Mouse (Mus musculus): ENCODE results near the gene Fam50b. TPM values are rescaled to one million over a fixed set of nuclear protein-coding genes. Genes with fewer than 3 reads are reported as not detected.

Gene Fam50b
- polyA plus RNA-seq, 1 experiment from 2014 or later, result 0.28 TPM

- DNase-seq (ENCODE audit: low spot score) (peak; percentile 91), ATAC-seq (ENCODE audit: low read depth) (peak; percentile 84)
- Histone ChIP-seq H3K9ac (ENCODE audit: low read depth, low read length) (peak overlapping the region; percentile 40; the same call in 1 of the 2 replicates), H3K4me2 (ENCODE audit: low read depth, low read length) (peak overlapping the region; percentile 50), H3K36me3 (ENCODE audit: control insufficient read depth, insufficient read depth, low read length) (no peaks in the 10 kb centered on the region), H3K27me3 (replicated peaks; ENCODE audit: control insufficient read depth, insufficient read depth, low read length) (no peaks in the 10 kb centered on the region), H3K4me1 (ENCODE audit: control insufficient read depth, insufficient read depth, low read length) (peaks cover 27% of the 10 kb centered on the region), H3K27ac (replicated peaks; ENCODE audit: low read depth, low read length) (peak overlapping the region; percentile 73), H3K4me3 (ENCODE audit: low read depth, low read length) (peak overlapping the region; percentile 12), H3K9me3 (ENCODE audit: control insufficient read depth, low read length) (no peaks in the 10 kb centered on the region)
- WGBS, result 13% methylated on average over 9 of the region's 9 CpGs
These were observed 8.7 kb upstream of the Fam50b start for GRCm38 (mm10) chr13:34725800-34726476.

- Histone ChIP-seq H3K9ac (ENCODE audit: low read depth, low read length) (peak overlapping the region; percentile 40; the same call in 1 of the 2 replicates), H3K4me1 (ENCODE audit: control insufficient read depth, insufficient read depth, low read length) (peaks cover 27% of the 10 kb centered on the region), H3K27ac (replicated peaks; ENCODE audit: low read depth, low read length) (peak overlapping the region; percentile 73), H3K27me3 (replicated peaks; ENCODE audit: control insufficient read depth, insufficient read depth, low read length) (no peaks in the 10 kb centered on the region), H3K36me3 (ENCODE audit: control insufficient read depth, insufficient read depth, low read length) (no peaks in the 10 kb centered on the region), H3K9me3 (ENCODE audit: control insufficient read depth, low read length) (no peaks in the 10 kb centered on the region), H3K4me2 (ENCODE audit: low read depth, low read length) (peak overlapping the region; percentile 50), H3K4me3 (ENCODE audit: low read depth, low read length) (peak overlapping the region; percentile 12)
- DNase-seq (ENCODE audit: low spot score) (no peak), ATAC-seq (ENCODE audit: low read depth) (peak; percentile 48; the same call in 1 of the 2 replicates)
- WGBS, result 20% methylated on average over 8 of the region's 8 CpGs
These were observed 8.2 kb upstream of the Fam50b start for GRCm38 (mm10) chr13:34726477-34726805.

- Histone ChIP-seq H3K4me2 (ENCODE audit: low read depth, low read length) (no peak overlapping the region), H3K36me3 (ENCODE audit: control insufficient read depth, insufficient read depth, low read length) (no peaks in the 10 kb centered on the region), H3K27me3 (replicated peaks; ENCODE audit: control insufficient read depth, insufficient read depth, low read length) (no peaks in the 10 kb centered on the region), H3K4me1 (ENCODE audit: control insufficient read depth, insufficient read depth, low read length) (peaks cover 27% of the 10 kb centered on the region), H3K9me3 (ENCODE audit: control insufficient read depth, low read length) (no peaks in the 10 kb centered on the region), H3K4me3 (ENCODE audit: low read depth, low read length) (no peak overlapping the region), H3K27ac (replicated peaks; ENCODE audit: low read depth, low read length) (peak overlapping the region; percentile 73), H3K9ac (ENCODE audit: low read depth, low read length) (no peak overlapping the region)
- DNase-seq (ENCODE audit: low spot score) (no peak), ATAC-seq (ENCODE audit: low read depth) (no peak)
- 87% methylated on average over 2 of the region's 2 CpGs for WGBS
These were observed 7.6 kb upstream of the Fam50b start for GRCm38 (mm10) chr13:34727060-34727459.

GRCm38 (mm10) chr13:34731551-34731950 is 3.1 kb upstream of the Fam50b start:
- Histone ChIP-seq H3K4me2 (ENCODE audit: low read depth, low read length) (no peak overlapping the region), H3K4me1 (ENCODE audit: control insufficient read depth, insufficient read depth, low read length) (0 out of 2 replicates have a peak, but pooled peaks cover 6% of the 10 kb centered on the region), H3K9me3 (ENCODE audit: control insufficient read depth, low read length) (no peaks in the 10 kb centered on the region), H3K36me3 (ENCODE audit: control insufficient read depth, insufficient read depth, low read length) (no peaks in the 10 kb centered on the region), H3K27ac (replicated peaks; ENCODE audit: low read depth, low read length) (no peak overlapping the region), H3K27me3 (replicated peaks; ENCODE audit: control insufficient read depth, insufficient read depth, low read length) (no peaks in the 10 kb centered on the region), H3K4me3 (ENCODE audit: low read depth, low read length) (no peak overlapping the region), H3K9ac (ENCODE audit: low read depth, low read length) (no peak overlapping the region)
- ATAC-seq (ENCODE audit: low read depth) (no peak), DNase-seq (ENCODE audit: low spot score) (no peak)
- 90% methylated on average over 6 of the region's 6 CpGs for WGBS

- WGBS, result 65% methylated on average over 1 of the region's 1 CpGs
- no peak overlapping the region for H3K9ac ChIP-seq (ENCODE audit: low read depth, low read length)
- no peaks in the 10 kb centered on the region for H3K27me3 ChIP-seq (replicated peaks; ENCODE audit: control insufficient read depth, insufficient read depth, low read length)
- ATAC-seq (ENCODE audit: low read depth) (no peak), DNase-seq (ENCODE audit: low spot score) (no peak)
- H3K27ac ChIP-seq (replicated peaks; ENCODE audit: low read depth, low read length), result no peak overlapping the region
- no peaks in the 10 kb centered on the region for H3K9me3 ChIP-seq (ENCODE audit: control insufficient read depth, low read length)
- H3K36me3 ChIP-seq (ENCODE audit: control insufficient read depth, insufficient read depth, low read length), result no peaks in the 10 kb centered on the region
- no peak overlapping the region for H3K4me2 ChIP-seq (ENCODE audit: low read depth, low read length)
- H3K4me1 ChIP-seq (ENCODE audit: control insufficient read depth, insufficient read depth, low read length), result peaks cover 7% of the 10 kb centered on the region; the same call in 1 of the 2 replicates
- H3K4me3 ChIP-seq (ENCODE audit: low read depth, low read length), result no peak overlapping the region
These were observed 870 bp upstream of the Fam50b start for GRCm38 (mm10) chr13:34733780-34734179.

- peak; percentile 58 for DNase-seq (ENCODE audit: low spot score)
These were observed 3.5 kb downstream of the Fam50b start for GRCm38 (mm10) chr13:34737968-34738698.

GRCm38 (mm10) chr13:34738699-34738973 is 4.0 kb downstream of the Fam50b start:
- Histone ChIP-seq H3K36me3 (ENCODE audit: control insufficient read depth, insufficient read depth, low read length) (no peaks in the 10 kb centered on the region), H3K9ac (ENCODE audit: low read depth, low read length) (no peak overlapping the region), H3K4me3 (ENCODE audit: low read depth, low read length) (no peak overlapping the region), H3K9me3 (ENCODE audit: control insufficient read depth, low read length) (no peaks in the 10 kb centered on the region), H3K4me2 (ENCODE audit: low read depth, low read length) (no peak overlapping the region), H3K4me1 (ENCODE audit: control insufficient read depth, insufficient read depth, low read length) (peaks cover 7% of the 10 kb centered on the region; the same call in 1 of the 2 replicates), H3K27ac (replicated peaks; ENCODE audit: low read depth, low read length) (no peak overlapping the region), H3K27me3 (replicated peaks; ENCODE audit: control insufficient read depth, insufficient read depth, low read length) (no peaks in the 10 kb centered on the region)
- 88% methylated on average over 1 of the region's 1 CpGs for WGBS
- DNase-seq (ENCODE audit: low spot score) (no peak), ATAC-seq (ENCODE audit: low read depth) (no peak)

More at GRCm38 (mm10) chr13:34737968-34738698, 3.5 kb downstream of the Fam50b start:
- H3K4me1 ChIP-seq (ENCODE audit: control insufficient read depth, insufficient read depth, low read length), result peaks cover 7% of the 10 kb centered on the region; the same call in 1 of the 2 replicates
- no peak overlapping the region for H3K4me3 ChIP-seq (ENCODE audit: low read depth, low read length)
- 73% methylated on average over 7 of the region's 7 CpGs for WGBS
- H3K27me3 ChIP-seq (replicated peaks; ENCODE audit: control insufficient read depth, insufficient read depth, low read length), result no peaks in the 10 kb centered on the region
- H3K36me3 ChIP-seq (ENCODE audit: control insufficient read depth, insufficient read depth, low read length), result no peaks in the 10 kb centered on the region
- no peak for ATAC-seq (ENCODE audit: low read depth)
- H3K27ac ChIP-seq (replicated peaks; ENCODE audit: low read depth, low read length), result no peak overlapping the region
- H3K9me3 ChIP-seq (ENCODE audit: control insufficient read depth, low read length), result no peaks in the 10 kb centered on the region
- H3K9ac ChIP-seq (ENCODE audit: low read depth, low read length), result no peak overlapping the region
- H3K4me2 ChIP-seq (ENCODE audit: low read depth, low read length), result no peak overlapping the region

- H3K27me3 ChIP-seq (replicated peaks; ENCODE audit: control insufficient read depth, insufficient read depth, low read length), result no peaks in the 10 kb centered on the region
- H3K36me3 ChIP-seq (ENCODE audit: control insufficient read depth, insufficient read depth, low read length), result no peaks in the 10 kb centered on the region
- H3K9ac ChIP-seq (ENCODE audit: low read depth, low read length), result no peak overlapping the region
- no peak overlapping the region for H3K4me2 ChIP-seq (ENCODE audit: low read depth, low read length)
- H3K9me3 ChIP-seq (ENCODE audit: control insufficient read depth, low read length), result no peaks in the 10 kb centered on the region
- no peak for ATAC-seq (ENCODE audit: low read depth)
- no peak overlapping the region for H3K4me3 ChIP-seq (ENCODE audit: low read depth, low read length)
- WGBS, result 56% methylated on average over 3 of the region's 3 CpGs
- no peak for DNase-seq (ENCODE audit: low spot score)
- peaks cover 7% of the 10 kb centered on the region; the same call in 1 of the 2 replicates for H3K4me1 ChIP-seq (ENCODE audit: control insufficient read depth, insufficient read depth, low read length)
- H3K27ac ChIP-seq (replicated peaks; ENCODE audit: low read depth, low read length), result no peak overlapping the region
These were observed 4.4 kb downstream of the Fam50b start for GRCm38 (mm10) chr13:34739071-34739470.

Measured in embryonic facial prominence, embryonic 14.5 days (tissue).